10 mouse cellular contexts compared by ENCODE assay signal in genomic region chr16:41692435-41692834, GRCm38 (mm10).
A peak's percentile ranks its signal among the peaks of the same experiment; 100 is the strongest.
DNase-seq lines count a peak whose midpoint lies in the region; ATAC-seq and TF ChIP-seq lines count a peak whose summit lies in the region.
"Had no signal": no experiment of that assay in that cellular context is flagged by ENCODE, and none has a peak within 500 bp of the region (broad histone marks: within the 10 kb centered on the region; RNA-seq: fewer than 3 reads in every experiment).

No protein-coding gene starts in this region.

- TF ChIP-seq CTCF in heart, adult 2 months (IDR thresholded peaks at IDR 0.05) = peak; percentile 71
- peak; percentile 51 for TF ChIP-seq CTCF in lung, postnatal 0 days (IDR thresholded peaks at IDR 0.05)
- no peak for TF ChIP-seq CTCF in lung, adult 2 months (IDR thresholded peaks at IDR 0.05; ENCODE audit: insufficient read depth, low read length)

- no peaks in the 10 kb centered on the region for H3K4me1 ChIP-seq in heart, adult 2 months (ENCODE audit: control insufficient read depth, insufficient read depth, low read length)
- H3K4me1 ChIP-seq in lung, postnatal 0 days (ENCODE audit: insufficient read depth, low read depth, low read length) = no peaks in the 10 kb centered on the region
- H3K4me1 ChIP-seq in lung, adult 2 months (ENCODE audit: control insufficient read depth, insufficient read depth, low read length) = no peaks in the 10 kb centered on the region
- H3K4me1 ChIP-seq in midbrain, embryonic 16.5 days (ENCODE audit: control insufficient read depth, insufficient read depth, low read length) = no peaks in the 10 kb centered on the region
- H3K4me1 ChIP-seq: lung, embryonic 15.5 days had no signal

- no peak for DNase-seq in heart, adult 2 months
- DNase-seq in heart, adult 11 months = no peak
- DNase-seq in lung, postnatal 0 days (ENCODE audit: low spot score) = no peak
- DNase-seq in lung, adult 2 months = no peak
- peak; percentile 19 for DNase-seq in adrenal gland, postnatal 14 days
- DNase-seq in mesoderm, embryonic 11.5 days (ENCODE audit: low read depth, low spot score) = peak; percentile 20

- no peak overlapping the region for H3K4me2 ChIP-seq in lung, postnatal 0 days (replicated peaks; ENCODE audit: low read depth, low read length)
- H3K4me2 ChIP-seq in midbrain, embryonic 16.5 days (ENCODE audit: low read length) = no peak overlapping the region
- H3K4me2 ChIP-seq: embryonic facial prominence, embryonic 13.5 days; lung, embryonic 15.5 days had no signal

- intact Hi-C loops in heart, adult 2 months (cut with DNase I) = loop anchor here (1.0 kb wide), 1 partner anchor 143 kb away; no protein-coding TSS in a partner anchor

- H3K4me3 ChIP-seq in heart, adult 2 months = no peak overlapping the region
- H3K4me3 ChIP-seq in lung, postnatal 0 days (ENCODE audit: low read depth, low read length) = no peak overlapping the region
- no peak overlapping the region for H3K4me3 ChIP-seq in lung, adult 2 months (replicated peaks; ENCODE audit: extremely low read depth, low read depth, low read length)
- no peak overlapping the region for H3K4me3 ChIP-seq in midbrain, embryonic 16.5 days (ENCODE audit: low read depth, low read length)
- H3K4me3 ChIP-seq: embryonic facial prominence, embryonic 13.5 days; lung, embryonic 15.5 days had no signal

- H3K79me2 ChIP-seq in heart, adult 2 months (replicated peaks; ENCODE audit: control insufficient read depth, insufficient read depth, low read length) = no peaks in the 10 kb centered on the region

- no peaks in the 10 kb centered on the region for H3K36me3 ChIP-seq in heart, adult 2 months (ENCODE audit: control insufficient read depth, insufficient read depth, low read length)
- H3K36me3 ChIP-seq in lung, postnatal 0 days (ENCODE audit: insufficient read depth, low read length) = no peaks in the 10 kb centered on the region
- H3K36me3 ChIP-seq in midbrain, embryonic 16.5 days (ENCODE audit: control insufficient read depth, insufficient read depth, low read length) = no peaks in the 10 kb centered on the region
- H3K36me3 ChIP-seq: embryonic facial prominence, embryonic 13.5 days; lung, embryonic 15.5 days had no signal

- no peaks in the 10 kb centered on the region for H3K27me3 ChIP-seq in heart, adult 2 months (ENCODE audit: control insufficient read depth, insufficient read depth, low read length)
- H3K27me3 ChIP-seq in lung, postnatal 0 days (replicated peaks; ENCODE audit: insufficient read depth, low read length) = no peaks in the 10 kb centered on the region
- H3K27me3 ChIP-seq in midbrain, embryonic 16.5 days (ENCODE audit: control insufficient read depth, insufficient read depth, low read depth, low read length) = no peaks in the 10 kb centered on the region
- H3K27me3 ChIP-seq: embryonic facial prominence, embryonic 13.5 days; lung, embryonic 15.5 days had no signal

- no peak for TF ChIP-seq POLR2A in heart, adult 2 months (IDR thresholded peaks at IDR 0.05; ENCODE audit: insufficient read depth, low read depth, low read length)
- TF ChIP-seq POLR2A in lung, adult 2 months (IDR thresholded peaks at IDR 0.05; ENCODE audit: borderline replicate concordance, extremely low read depth, low read depth, low read length) = no peak

- no peaks in the 10 kb centered on the region for H3K9me3 ChIP-seq in lung, postnatal 0 days (ENCODE audit: low read length)
- no peaks in the 10 kb centered on the region for H3K9me3 ChIP-seq in midbrain, embryonic 16.5 days (replicated peaks; ENCODE audit: control insufficient read depth, low read length, poor library complexity, severe bottlenecking)
- H3K9me3 ChIP-seq: embryonic facial prominence, embryonic 13.5 days; lung, embryonic 15.5 days had no signal

- no peak overlapping the region for H3K27ac ChIP-seq in heart, adult 2 months
- H3K27ac ChIP-seq in lung, postnatal 0 days (ENCODE audit: low read length) = no peak overlapping the region
- no peak overlapping the region for H3K27ac ChIP-seq in midbrain, embryonic 16.5 days (ENCODE audit: low read length)
- H3K27ac ChIP-seq: embryonic facial prominence, embryonic 13.5 days; lung, embryonic 15.5 days had no signal

- no peak overlapping the region for H3K9ac ChIP-seq in heart, adult 2 months (ENCODE audit: low read depth, low read length)
- H3K9ac ChIP-seq in lung, postnatal 0 days (replicated peaks; ENCODE audit: low read depth) = no peak overlapping the region
- no peak overlapping the region for H3K9ac ChIP-seq in midbrain, embryonic 16.5 days (ENCODE audit: low read depth, low read length)
- H3K9ac ChIP-seq: embryonic facial prominence, embryonic 13.5 days; lung, embryonic 15.5 days had no signal

- no peak for ATAC-seq in lung, postnatal 0 days
- no peak for ATAC-seq in midbrain, embryonic 16.5 days
- ATAC-seq in CD4-positive, CD25-positive, alpha-beta regulatory T cell, adult 4 months = no peak

- TF ChIP-seq EP300 in heart, adult 2 months (IDR thresholded peaks at IDR 0.05; ENCODE audit: insufficient read depth, low read depth, low read length) = no peak
- TF ChIP-seq EP300 in lung, postnatal 0 days (IDR thresholded peaks at IDR 0.05) = no peak

Comparison
In these comparisons a context has a peak if more than half of its experiments do, and no peak if none do; other contexts are left out.
1. DNase-seq: peak in adrenal gland, postnatal 14 days (single experiment) and mesoderm, embryonic 11.5 days (single experiment); none in heart, adult 2 months (0 of 2), heart, adult 11 months (single experiment), lung, postnatal 0 days (single experiment) and lung, adult 2 months (single experiment).